16 mouse cellular contexts compared by ENCODE assay signal in the genomic region with DNA sequence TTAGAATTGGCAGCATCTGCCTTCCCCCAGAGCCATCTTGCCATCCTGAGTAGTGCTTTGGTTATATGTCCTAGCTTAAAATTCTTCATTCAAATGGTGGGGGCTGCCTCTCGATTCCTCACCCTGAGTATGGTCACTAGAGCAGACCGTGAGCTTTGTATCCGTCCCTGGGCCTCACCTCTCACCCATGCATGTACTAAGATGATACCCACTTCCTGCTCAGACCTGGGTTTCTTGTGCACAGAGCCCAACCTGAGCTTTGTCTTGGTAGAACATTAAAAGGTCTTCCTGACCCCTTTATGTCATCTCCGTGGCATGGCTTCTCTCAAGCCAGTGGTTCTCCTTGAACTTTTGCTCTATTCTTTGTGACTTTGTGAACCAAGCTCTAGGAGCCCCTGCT.
"Had no signal": no experiment of that assay in that cellular context is flagged by ENCODE, and none has a peak within 500 bp of the region (broad histone marks: within the 10 kb centered on the region; RNA-seq: fewer than 3 reads in every experiment).

No protein-coding gene starts in this region.

- H3K27me3 ChIP-seq: limb, embryonic 13.5 days; midbrain, embryonic 13.5 days; neural tube, embryonic 12.5 days; stomach, embryonic 15.5 days had no signal

- ATAC-seq: midbrain, embryonic 13.5 days had no signal

- DNase-seq: kidney, adult 11 months; kidney, adult 9 months; kidney, postnatal 4 days; left cerebral cortex, postnatal 4 days; lung, adult 18-20 months; lung, postnatal 36 days; retina, postnatal 1 day; right cerebral cortex, postnatal 4 days; thymus, postnatal 4 days had no signal

- H3K4me2 ChIP-seq: limb, embryonic 13.5 days; midbrain, embryonic 13.5 days; neural tube, embryonic 12.5 days; stomach, embryonic 15.5 days had no signal

- H3K4me1 ChIP-seq: limb, embryonic 13.5 days; midbrain, embryonic 13.5 days; neural tube, embryonic 12.5 days; stomach, embryonic 15.5 days had no signal

- H3K4me3 ChIP-seq: layer of hippocampus, adult 2 months; limb, embryonic 13.5 days; midbrain, embryonic 13.5 days; neural tube, embryonic 12.5 days; stomach, embryonic 15.5 days had no signal

- H3K27ac ChIP-seq: kidney, postnatal 0 days; layer of hippocampus, adult 2 months; limb, embryonic 13.5 days; liver, embryonic 14.5 days; midbrain, embryonic 13.5 days; neural tube, embryonic 12.5 days; stomach, embryonic 15.5 days had no signal

- H3K9me3 ChIP-seq: midbrain, embryonic 13.5 days; neural tube, embryonic 12.5 days; stomach, embryonic 15.5 days had no signal

- H3K36me3 ChIP-seq: limb, embryonic 13.5 days; midbrain, embryonic 13.5 days; neural tube, embryonic 12.5 days; stomach, embryonic 15.5 days had no signal

- H3K9ac ChIP-seq: limb, embryonic 13.5 days; liver, embryonic 14.5 days; midbrain, embryonic 13.5 days; neural tube, embryonic 12.5 days; stomach, embryonic 15.5 days had no signal
